Mouse (Mus musculus): ENCODE data around the gene Zfand2a. TPM values are rescaled to one million over a fixed set of nuclear protein-coding genes. Genes with fewer than 3 reads are reported as not detected.
A peak's percentile ranks its signal among the peaks of the same experiment; 100 is the strongest.

Zfand2a gene
- total RNA-seq, 4 experiments from 2014 or later = 35.1 to 37.0 (median 36.2) TPM

DNA sequence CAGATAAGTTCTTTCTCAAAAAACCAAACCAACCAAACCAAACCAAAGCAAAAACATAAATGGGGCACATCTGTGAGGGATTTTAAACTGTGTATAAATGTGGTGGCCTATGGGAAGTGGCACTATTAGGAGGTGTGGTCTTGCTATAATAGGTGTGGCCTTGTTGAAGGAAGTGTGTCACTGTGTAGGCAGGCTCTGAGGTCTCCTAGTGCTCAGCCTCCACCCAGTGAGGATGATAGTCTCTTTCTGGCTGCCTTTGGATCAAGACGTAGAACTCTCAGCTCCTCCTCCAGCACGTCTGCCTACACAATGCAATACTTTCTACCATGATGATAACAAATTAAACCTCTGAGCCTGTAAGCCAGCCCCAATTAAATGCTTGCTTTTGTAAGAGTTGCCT is 18.0 kb downstream of the Zfand2a start:
- DNase-seq = no peak

DNA sequence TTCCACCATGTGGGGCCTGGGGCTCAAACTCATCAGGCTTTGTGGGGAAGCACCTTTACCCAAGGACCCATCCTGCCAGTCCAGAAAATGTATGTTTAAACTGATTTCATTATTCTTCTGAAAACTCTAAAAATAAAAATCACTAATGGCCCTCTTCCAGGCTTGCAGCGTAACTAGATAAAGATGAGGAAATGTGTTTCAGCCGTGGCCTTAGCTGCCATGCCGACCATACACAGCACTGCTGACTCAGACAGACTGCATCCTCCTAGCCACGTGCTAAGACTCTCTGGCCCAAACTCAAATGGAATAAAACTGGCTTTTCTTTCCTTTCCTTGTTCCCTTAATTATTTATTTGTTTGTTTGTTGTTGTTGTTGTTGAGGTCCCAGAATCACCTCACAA is 19.5 kb downstream of the Zfand2a start:
- peak; percentile 48 for DNase-seq

DNA sequence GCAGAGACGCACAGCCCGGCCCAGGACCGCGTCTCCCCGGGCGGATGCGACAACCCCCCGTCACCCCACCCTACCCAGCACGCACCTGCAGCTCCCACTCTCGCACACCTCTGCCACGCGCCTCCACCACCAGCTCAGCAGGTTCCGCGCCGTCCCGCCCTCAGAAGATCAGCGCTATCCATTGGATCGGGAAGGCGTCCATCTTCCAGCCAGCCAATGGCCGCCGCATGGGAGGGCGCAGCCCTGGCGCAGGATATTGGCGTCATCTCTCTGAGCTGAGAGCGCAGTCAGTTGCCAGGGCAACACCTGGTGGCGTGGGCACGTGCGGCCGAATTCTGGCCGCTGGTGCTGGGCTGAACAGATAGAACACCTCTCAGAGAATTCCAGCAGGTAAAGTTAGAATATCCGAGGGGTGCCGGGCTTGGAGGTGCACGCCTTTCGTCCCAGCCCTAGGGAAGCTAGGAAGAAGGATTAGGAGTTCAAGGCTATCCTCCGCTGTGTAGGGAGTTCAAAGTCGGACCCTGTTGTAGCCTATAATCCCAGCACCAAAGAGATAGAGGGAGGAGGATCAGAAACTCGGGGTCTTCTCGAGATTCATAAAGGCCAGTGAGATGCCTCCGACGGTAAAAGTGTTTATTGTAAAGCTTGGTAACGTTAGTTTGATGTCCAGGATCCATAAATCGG is 23.8 kb downstream of the Zfand2a start, which contains the start of gene 3110082I17Rik:
TSS of gene 3110082I17Rik (minus strand) at position 144 of the 684 bp plus-strand sequence.
- DNase-seq = peak; percentile 96

DNA sequence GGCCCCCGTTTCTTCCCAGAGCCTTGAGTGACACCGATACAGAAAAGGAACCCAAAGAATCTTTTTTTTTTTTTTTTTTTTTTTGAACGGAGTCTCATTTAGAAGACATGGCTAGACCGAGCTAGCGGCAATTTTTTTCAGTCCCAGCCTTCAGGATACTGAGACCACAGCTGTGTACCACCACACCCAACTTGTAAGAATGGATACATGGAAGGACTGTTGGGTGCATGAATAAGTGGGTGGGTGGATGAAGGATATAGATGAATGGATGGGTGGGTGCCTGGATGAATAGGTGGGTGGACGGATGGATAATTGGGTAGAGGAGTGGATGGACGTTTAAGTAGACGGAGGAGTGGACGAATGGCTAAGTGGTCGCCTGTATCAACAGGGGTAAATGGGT is 24.4 kb downstream of the Zfand2a start:
- no peak for DNase-seq

DNA sequence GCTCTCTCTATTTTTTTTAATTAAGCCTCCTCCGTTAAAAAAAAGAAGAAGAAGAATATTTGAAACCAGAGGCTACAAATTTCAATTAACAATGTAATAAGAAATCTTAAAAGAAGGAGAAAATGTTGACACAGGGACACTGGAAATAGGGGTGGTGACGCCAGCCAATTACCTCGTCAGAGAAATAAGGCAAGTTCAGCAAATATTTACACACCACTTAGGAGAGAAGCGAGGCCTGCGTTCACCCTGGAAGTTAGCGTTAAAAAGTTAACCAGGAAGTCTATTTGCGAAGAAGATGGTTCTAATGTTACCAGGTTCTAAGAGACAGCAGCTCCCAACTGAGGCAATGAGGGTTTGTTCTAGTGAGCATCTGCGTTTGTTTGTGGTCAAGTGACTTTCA is 27.1 kb downstream of the Zfand2a start:
- no peak for DNase-seq

DNA sequence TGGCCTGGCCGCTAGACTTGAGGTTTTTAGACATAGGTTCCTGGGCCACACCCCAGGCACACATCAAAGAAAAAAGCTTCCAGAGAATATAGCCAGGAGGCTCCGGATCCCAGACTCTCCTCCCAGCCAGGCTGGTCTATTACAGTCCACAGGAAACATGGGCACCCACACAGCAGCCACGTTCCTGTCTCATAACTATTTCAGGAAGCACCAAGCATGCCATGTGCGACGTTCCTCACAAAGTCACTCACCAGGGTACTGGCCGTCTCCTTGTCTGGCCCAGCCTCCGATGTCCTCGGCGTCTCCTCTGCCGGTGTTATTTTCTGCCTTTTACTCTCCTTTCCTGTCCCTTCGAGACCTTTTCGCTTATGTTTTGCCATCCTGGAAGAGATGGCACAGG is 29.2 kb downstream of the Zfand2a start:
- DNase-seq = no peak

DNA sequence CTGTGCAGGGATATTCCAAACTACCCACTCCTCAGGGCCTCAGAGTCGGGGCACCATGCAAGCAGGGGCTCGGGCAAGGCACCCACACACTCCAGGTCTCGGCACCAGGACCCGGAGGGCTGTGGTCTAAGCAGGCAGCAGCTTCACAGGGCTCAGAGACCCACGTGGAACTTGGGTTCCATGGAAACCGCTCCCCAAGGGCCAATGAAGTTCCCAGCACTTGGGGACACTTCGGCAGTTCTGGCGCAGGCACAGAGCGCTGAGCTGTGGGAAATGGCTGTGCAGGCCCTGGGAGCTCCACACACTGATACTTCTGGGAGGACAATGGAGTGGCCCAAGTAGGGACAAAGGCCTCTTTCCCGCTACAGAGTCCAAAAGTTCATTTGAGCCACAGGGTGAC is 31.3 kb downstream of the Zfand2a start:
- no peak for DNase-seq

DNA sequence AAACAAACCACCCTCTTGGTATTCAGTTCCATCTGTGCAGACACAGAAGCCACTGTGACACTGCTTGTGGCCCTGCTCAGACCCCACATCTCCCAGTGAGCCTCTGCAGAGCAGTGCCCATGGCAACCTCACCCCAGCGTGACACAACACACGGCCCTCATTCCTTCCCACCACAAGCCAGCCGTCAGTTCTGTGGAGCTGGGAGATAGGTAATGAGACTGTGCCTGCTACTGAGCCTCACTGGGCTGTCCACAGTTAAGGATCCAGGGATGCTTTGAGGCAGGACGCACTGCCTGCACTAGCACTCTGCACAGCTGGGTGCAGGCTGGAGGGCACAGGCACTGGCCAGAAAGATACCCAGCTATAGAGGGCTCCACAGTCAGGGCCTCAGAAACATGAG is 34.4 kb downstream of the Zfand2a start:
- no peak for DNase-seq

DNA sequence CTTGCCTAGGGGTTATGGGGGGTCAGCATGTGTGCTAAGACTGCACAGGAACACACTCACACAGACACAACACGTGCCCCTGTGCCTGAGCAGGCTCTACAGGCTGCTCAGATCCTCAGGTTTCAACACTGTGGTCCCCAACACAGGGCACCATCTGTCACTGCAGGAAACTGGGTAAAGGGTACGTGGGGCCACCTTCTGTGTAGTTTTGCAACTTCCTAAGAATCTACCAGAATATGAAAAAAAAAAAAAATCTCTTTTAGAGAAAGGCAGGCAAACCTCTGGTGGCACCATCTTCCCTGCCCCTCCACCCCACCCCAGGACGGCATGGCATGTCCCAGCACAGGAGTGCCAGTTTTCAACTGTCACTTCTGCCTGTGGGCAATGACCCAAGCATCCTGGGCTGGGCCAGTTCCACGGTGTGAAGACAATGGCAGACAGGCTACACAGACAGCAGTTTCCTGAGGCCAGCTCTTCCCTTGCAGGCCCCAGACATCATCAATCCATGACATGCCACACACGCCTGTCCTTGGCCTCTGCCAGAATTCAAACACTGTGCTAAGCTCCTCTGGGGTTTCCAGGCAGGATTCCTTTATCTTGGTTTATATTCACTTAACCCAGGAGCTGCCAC is 35.1 kb downstream of the Zfand2a start:
- DNase-seq = peak; percentile 45

DNA sequence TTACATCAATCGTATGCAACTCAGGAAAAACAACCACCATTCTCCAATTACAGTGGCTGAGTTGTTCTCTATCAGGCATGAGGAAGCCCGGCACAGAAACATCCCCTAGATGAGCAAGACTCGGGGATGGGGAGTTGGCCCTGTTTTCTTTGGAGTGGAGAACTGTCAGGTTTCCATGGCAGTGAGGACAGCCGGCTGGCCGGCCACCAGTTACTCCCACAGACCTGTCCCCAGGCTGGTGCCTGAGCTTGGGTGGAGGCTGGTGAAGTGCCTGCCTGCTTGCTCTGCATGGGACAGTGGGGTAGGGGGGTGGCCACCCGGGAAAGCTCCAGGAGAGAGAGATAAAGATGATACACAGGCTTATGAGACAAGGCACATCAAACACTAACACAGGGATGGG is 36.3 kb downstream of the Zfand2a start:
- no peak for DNase-seq

DNA sequence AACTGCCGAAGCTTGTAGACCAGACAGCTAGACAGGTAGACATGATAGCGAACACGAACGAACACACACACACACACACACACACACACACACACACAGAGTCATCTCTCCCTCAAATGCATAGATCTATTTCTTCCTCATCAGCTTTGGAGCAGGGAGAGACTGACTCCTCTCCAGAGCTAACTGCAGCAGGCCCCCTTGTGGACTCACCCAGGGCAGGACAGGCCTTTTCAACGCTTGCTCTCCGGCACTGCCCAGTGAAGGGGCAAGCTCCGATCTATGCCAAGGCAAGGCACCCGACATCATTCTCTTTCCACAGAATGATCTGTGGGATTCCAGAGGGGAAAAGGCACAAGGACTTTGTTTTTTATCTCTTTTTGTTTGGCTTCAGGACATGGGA is 39.1 kb downstream of the Zfand2a start:
- no peak for DNase-seq

DNA sequence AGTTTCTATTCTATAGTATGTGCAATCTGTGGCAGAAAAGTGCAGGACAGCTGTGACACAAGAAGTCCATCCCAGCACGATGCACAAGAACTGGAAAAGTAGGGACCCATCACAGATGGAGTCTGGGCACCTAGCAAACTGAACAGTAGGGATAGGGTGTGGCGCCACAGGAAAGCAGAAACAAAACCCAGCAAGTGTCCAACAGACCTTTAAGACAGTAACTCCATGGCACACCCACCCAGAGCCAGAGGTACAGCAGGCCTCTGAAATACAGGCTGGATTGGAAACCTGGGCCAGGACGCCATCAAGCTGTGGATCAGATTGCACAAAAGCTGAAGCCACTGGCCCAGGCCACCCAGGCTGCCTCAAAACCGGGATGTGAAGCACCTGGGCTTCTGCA is 41.4 kb downstream of the Zfand2a start:
- DNase-seq = no peak

DNA sequence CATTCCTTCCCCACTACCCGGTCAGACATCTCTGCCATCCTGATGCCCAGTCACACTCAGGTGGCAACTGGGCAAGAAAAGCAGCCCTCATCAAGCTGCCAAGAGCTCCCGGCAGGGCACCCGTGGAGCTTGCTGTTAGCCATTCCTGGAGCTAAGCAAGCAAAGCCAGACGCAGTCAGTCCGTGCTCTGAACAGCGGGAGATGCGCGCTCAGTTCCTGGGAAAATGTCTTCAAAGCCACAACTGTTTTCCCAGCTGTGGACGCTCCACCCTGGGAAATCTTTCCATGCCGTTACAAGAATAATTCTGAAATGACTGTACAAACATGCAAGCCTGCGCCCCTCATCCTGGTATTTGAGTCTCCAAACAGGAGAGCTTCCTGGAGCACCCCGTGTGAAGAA is 41.9 kb downstream of the Zfand2a start:
- no peak for DNase-seq

DNA sequence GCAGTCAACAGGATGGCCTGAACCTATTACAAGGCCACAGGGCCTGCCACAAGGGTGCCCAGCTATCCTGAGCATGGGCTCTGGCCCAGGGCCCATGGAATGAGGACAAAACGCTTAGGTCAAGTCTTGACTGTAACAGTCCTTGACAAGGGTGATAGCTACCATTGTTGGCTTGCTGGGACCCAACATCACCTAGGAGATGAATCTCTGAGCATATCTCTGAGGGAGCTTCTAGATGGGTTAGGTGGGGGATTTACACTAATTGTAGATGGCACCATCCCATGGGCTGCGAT is 42.7 kb downstream of the Zfand2a start:
- DNase-seq = no peak

DNA sequence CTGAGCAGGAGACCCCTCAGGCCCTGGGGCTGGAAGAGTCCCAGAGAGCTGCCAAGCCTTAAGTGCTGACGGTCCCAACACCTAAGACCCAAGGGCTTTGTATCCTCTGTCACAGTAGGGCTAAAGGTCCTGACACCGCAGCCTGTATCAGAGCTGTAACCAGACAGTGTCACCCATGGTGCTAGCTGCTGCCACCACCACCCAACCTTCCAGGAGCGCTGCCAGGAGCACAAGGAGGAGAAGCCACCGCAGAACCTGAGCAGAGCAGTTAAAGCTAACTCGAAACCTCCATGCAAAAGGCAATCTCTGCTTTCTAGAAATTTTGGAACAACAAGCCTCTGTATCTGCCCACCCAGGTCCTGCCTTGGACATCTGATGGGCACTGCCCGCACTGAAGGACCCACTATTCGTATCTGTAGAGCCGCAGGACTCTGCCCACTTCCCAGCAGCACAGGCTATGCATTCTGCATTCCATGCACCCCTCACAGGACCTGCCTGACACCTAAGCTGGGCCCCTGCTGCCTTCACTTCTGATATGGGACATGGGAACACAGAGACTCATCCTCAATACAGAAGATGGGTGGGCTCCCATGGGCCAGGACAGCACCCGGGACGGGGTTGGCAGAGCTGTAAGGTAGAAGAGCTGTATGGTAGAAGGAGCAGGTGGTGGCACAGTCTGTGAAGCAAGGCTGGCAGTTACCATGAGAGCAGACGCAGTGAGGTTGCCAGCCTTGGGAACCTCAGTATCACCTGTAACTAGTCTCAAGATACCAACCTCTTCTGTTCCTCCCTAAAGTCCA is 43.2 kb downstream of the Zfand2a start:
- no peak for DNase-seq

DNA sequence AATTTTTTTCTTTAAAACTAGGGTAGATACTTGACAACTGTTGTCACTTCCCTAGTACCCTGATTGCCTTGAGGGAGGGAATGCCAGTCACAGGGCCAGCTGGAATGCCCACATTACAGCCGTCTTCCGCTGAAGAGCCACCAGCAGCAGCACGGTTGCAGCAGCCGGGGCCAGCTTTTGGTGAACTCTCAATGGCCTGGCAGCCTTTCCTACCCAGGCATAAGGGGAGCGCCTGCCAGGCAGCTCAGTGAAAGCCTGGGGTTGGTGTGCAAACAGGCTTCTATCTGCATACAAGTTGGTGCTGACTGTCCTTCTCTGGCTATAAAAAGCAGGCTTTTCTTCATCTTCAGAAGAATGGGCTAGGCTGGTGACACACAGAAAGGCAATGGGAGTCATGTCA is 43.9 kb downstream of the Zfand2a start:
- DNase-seq = no peak

DNA sequence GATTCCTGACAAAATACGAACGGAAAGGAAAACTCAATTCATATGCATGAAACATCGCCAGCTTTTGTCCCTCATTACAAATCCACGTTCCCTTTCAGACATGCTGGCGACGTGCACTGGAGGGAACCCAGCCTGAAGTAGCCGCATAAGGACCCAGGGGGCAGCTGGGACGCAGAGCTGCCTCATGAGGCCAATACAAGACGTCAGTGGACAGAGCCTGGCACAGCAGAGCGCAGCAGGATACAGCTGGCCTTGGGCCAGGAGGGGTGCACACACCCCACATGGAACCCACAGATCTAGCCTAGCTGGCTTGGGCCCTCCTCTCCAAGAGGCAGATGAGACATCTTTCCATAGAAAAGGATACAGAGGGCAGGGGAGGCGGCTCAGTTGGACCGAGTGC is 45.9 kb downstream of the Zfand2a start:
- no peak for DNase-seq

DNA sequence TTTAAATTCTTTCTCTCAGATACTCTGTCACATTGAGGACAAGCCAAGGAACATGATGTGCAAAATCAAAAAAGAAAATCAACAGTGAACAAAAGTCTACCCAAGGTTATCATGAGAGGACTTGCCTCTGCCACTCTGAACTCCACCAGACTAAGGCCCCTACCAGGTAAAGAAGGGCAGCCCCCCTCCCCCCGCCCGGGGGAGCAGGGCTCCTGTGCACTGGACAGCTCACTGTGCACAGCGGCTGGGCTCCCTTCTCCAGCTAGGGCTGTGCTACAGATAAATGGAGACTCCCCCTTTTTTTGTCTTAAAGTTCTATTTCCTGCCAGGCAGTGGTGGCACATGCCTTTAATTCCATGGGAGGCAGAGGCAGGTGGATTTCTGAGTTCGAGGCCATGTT is 46.6 kb downstream of the Zfand2a start:
- no peak for DNase-seq

DNA sequence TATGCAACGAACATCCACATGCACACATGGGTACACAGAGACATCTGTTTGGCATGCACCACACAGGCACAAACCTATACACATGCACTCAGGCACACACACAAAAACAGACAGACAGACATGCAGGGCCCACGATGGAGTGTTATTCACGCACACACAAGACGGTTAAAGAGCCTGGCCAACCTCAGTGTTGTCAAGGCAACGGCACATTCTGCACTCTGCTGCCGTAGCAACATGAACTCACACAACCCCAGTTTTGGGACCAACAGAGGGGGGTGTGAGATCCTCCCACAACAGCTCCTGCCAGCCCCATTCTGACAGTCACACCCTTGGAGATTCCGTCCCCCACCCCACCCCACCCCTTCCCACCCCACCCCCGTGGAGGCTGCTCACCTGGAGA is 49.4 kb downstream of the Zfand2a start:
- DNase-seq = no peak

DNA sequence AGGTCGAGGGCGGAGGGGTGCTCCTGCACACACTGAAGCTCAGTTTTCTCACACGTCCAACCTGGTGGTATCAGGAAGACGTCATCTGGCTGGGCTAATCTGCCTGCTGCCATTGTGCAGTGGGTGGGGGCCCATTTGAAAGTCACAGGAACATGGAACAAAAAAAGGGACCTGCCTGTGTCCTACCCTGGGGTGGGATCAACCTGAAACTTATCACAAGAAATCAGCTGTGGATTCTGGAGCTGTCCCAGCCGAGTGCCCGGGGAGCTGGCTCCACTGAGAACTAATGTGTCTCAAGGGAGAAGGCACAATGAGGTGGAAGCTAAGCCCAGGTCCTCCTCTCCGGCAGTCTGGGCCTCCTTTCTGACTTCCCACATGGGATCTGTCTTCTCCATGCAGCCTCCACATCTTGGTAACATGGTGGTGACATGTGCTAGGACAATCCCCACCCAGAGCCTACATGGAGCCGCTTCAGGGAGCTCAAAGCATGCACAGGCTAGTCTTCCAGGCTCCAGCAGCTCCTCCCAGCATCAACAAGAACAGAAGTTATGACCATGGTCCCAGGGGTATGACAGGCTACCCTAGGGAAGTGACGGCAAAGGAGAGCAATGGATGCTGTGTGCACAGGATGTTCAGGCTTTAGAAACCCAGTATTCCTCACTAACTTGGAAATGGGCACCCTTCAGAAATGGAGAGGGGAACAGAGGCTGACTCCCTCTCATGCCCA is 50.3 kb downstream of the Zfand2a start:
- DNase-seq = no peak

DNA sequence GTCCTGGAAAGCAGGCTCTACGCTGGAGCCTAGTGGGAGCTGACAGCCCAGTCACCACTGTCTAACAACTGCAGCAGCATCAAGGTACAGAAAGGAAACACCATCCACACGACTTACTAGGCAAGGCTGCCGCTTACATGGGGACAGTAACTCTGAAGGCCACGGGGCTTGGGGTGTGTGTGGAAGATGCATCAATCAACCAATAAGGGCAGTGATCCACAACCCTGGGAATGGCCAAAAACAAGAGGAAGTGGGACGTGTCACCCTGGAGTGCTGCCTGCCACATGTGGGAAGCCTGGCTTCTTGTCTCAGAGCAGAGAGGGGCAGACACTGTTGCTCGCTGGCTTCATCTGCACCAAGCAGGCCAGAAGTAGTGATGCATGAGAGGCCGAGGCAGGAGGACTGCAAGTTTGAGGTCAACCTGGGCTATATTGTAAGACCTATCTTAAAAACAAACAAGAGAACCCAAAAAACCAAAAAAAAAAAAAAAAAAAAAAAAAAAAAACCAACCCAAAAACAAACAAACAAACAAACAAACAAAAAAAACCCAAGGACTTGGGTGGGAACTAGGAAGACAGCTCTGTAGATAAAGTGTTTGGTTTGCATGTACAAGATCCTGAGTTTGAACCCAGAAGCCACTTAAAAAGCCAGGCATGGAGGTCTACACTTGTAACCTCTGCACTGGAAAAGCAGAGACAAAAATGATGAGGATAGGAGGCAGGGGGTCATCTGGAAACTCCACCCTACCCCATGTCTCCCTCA is 51.4 kb downstream of the Zfand2a start:
- no peak for DNase-seq

DNA sequence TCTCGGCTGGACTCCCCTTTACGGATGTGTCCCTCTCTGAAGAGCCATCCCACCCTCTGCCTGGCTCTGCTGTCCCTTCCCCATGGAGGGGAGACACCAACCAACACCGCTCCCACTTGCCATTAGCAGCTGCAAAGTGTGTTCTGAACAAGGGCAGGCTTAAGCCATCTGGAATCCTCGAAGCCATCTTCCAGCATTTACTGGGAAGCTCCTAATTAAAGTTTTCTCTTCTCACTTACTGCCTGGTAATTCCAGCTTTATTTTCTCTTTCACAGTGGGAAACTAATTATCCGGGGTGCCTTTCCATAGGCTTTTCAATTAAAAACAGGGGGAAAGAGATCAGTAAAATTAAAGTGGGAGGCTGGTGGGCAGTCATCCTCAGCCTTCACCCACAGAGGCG is 52.0 kb downstream of the Zfand2a start:
- no peak for DNase-seq
